Mouse (Mus musculus) spleen, adult 2 months (tissue): ENCODE measurements around the gene Klf7.

Source experiments
- CTCF ChIP-seq: fragments of 200-500 bp; IDR thresholded peaks from 2 replicates; pipeline ENCODE4 v1.5.1; 2011; ENCODE audit warnings: mild to moderate bottlenecking, inconsistent platforms; ENCODE audit not compliant: insufficient read depth, insufficient read length, insufficient replicate concordance; ENCODE audit errors: extremely low read depth
- POLR2A ChIP-seq: fragments of 200-500 bp; IDR thresholded peaks from 2 replicates; pipeline ENCODE4 v1.6.1; 2011; ENCODE audit warnings: low read depth, low read length, inconsistent platforms

DNA sequence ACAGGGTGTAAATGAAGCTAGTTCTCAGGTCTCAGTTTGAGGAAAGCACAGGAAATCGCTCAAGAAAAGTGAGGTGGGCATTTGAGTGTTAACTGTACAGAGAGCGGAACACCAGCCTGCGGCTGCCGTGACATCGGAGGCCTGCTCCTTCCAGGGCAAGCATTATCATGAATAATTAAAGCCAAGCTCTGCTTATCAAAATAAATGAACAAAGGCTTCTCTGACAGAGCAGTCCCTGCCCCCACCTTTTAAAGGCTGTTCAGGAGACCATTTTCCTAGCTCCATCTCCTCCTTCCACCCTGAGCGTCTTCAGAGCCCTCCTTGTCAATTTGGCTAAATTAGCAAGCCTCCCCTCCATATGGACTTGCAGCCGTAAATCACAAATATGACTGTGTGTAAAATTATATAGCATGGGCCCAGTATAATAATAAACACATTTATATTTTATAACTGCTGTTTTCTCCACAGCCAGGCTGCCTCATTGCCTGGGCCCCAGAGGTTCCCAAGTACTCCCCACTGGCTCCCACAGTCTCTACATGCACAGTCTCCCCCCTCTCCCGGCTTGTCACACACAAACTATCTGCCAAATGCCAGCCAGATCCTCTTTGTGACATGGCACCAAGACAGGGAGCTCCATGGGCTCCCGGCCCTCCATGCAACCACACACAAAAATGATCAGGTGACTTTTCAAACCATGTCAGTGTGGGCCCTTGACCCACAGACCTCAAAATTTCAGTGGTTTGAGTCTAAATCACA is 61.2 kb downstream of the Klf7 start:
- TF ChIP-seq POLR2A (no peak), CTCF (no peak)
